ENCODE assay signal across 8 mouse cellular contexts in the genomic region with DNA sequence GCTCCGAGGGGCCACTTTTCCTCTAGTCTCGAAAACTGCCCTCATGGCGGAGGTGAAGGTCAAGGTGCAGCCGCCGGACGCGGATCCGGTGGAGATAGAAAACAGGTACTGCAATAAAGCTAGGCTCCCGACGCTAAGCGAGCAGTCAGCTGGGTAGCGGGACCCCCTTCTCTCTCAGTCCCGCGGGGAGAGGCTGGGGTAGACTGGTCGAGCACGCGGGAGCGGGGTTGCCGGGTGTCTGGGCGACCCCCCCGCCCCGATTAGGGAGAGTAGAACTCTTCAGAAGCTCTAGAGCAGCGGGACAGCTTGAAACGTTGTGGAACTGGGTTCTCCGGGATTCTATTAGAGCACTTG. TPM values are rescaled to one million over a fixed set of nuclear protein-coding genes. Genes with fewer than 3 reads are reported as not detected.
DNase-seq lines count a peak whose midpoint lies in the region; ATAC-seq and TF ChIP-seq lines count a peak whose summit lies in the region.

No protein-coding gene starts in this region.

- no peaks in the 10 kb centered on the region for H3K27me3 ChIP-seq in kidney, embryonic 16.5 days (ENCODE audit: insufficient read depth, low read length)
- no peaks in the 10 kb centered on the region for H3K27me3 ChIP-seq in midbrain, embryonic 16.5 days (ENCODE audit: control insufficient read depth, insufficient read depth, low read depth, low read length)

- DNase-seq in kidney, postnatal 4 days: no peak
- DNase-seq in right cerebral cortex, adult 2 months (ENCODE audit: low spot score in 2 of 2): no peak
- no peak for DNase-seq in adrenal gland, postnatal 25 days
- no peak for DNase-seq in gastrocnemius, adult 8-10 months (ENCODE audit: low spot score in 2 of 2)

- under 1% methylated on average over 24 of the region's 25 CpGs for WGBS in kidney, embryonic 16.5 days
- WGBS in midbrain, embryonic 16.5 days: under 1% methylated on average over 25 of the region's 25 CpGs

- no peak for TF ChIP-seq POLR2A in cortical plate, adult 2 months (IDR thresholded peaks at IDR 0.05; ENCODE audit: extremely low read depth, insufficient read depth, low read length)

- H3K9me3 ChIP-seq in kidney, embryonic 16.5 days (ENCODE audit: low read length): no peaks in the 10 kb centered on the region
- no peaks in the 10 kb centered on the region for H3K9me3 ChIP-seq in midbrain, embryonic 16.5 days (replicated peaks; ENCODE audit: control insufficient read depth, low read length, poor library complexity, severe bottlenecking)

- ATAC-seq in kidney, embryonic 16.5 days (ENCODE audit: low FRiP score, low TSS enrichment): peak; percentile 55
- ATAC-seq in inflammation-experienced regulatory T-cells, adult 6 months: peak; percentile 8
- peak; percentile 75 for ATAC-seq in midbrain, embryonic 16.5 days

- H3K4me2 ChIP-seq in kidney, embryonic 16.5 days (replicated peaks; ENCODE audit: low read depth, low read length): peak overlapping the region; percentile 78
- peak overlapping the region; percentile 95 for H3K4me2 ChIP-seq in midbrain, embryonic 16.5 days (ENCODE audit: low read length)

- H3K9ac ChIP-seq in kidney, embryonic 16.5 days (replicated peaks; ENCODE audit: low read length): peak overlapping the region; percentile 88
- peak overlapping the region; percentile 66 for H3K9ac ChIP-seq in midbrain, embryonic 16.5 days (ENCODE audit: low read depth, low read length)

- H3K36me3 ChIP-seq in kidney, embryonic 16.5 days (ENCODE audit: insufficient read depth, low read length): peaks cover 10% of the 10 kb centered on the region
- peaks cover 4% of the 10 kb centered on the region for H3K36me3 ChIP-seq in midbrain, embryonic 16.5 days (ENCODE audit: control insufficient read depth, insufficient read depth, low read length)

- H3K4me3 ChIP-seq in kidney, embryonic 16.5 days (ENCODE audit: low read length): peak overlapping the region; percentile 86
- H3K4me3 ChIP-seq in cortical plate, adult 2 months (ENCODE audit: insufficient read depth, low read length): peak overlapping the region; percentile 94
- peak overlapping the region; percentile 57 for H3K4me3 ChIP-seq in midbrain, embryonic 16.5 days (ENCODE audit: low read depth, low read length)

- no peak for TF ChIP-seq CTCF in cortical plate, adult 2 months (IDR thresholded peaks at IDR 0.05; ENCODE audit: extremely low read depth, insufficient read depth, low read length)

- peaks cover 16% of the 10 kb centered on the region for H3K4me1 ChIP-seq in kidney, embryonic 16.5 days (ENCODE audit: insufficient read depth, low read length)
- peaks cover 3% of the 10 kb centered on the region; the same call in 1 of the 2 replicates for H3K4me1 ChIP-seq in cortical plate, adult 2 months (ENCODE audit: control insufficient read depth, insufficient read depth, low read length)
- H3K4me1 ChIP-seq in midbrain, embryonic 16.5 days (ENCODE audit: control insufficient read depth, insufficient read depth, low read length): peaks cover 23% of the 10 kb centered on the region

- peak overlapping the region; percentile 93 for H3K27ac ChIP-seq in kidney, embryonic 16.5 days (ENCODE audit: low read length)
- no peak overlapping the region for H3K27ac ChIP-seq in cortical plate, adult 2 months (ENCODE audit: insufficient read depth, low read length)
- H3K27ac ChIP-seq in midbrain, embryonic 16.5 days (ENCODE audit: low read length): peak overlapping the region; percentile 97

RNA-seq across cellular contexts. Expression of gene Polr3f, which starts 0.3 kb away (rescaled TPM):
- 27.0 and 31.6 TPM in 2 replicates for polyA plus RNA-seq in kidney, embryonic 16.5 days (2015; fragmentation: Nextera tagmentation; extraction: Ambion mirVana)
- polyA plus RNA-seq in cortical plate, adult 2 months (2012; rRNA removed): 17.4 and 18.5 TPM in 2 replicates
- polyA plus RNA-seq in inflammation-experienced regulatory T-cells, adult 6 months (2017; shearing (Covaris generic)): 10 to 100 TPM; 21.3 to 36.9 (median 25.8) TPM
- polyA plus RNA-seq in midbrain, embryonic 16.5 days (2015; fragmentation: Nextera tagmentation; extraction: Ambion mirVana): 24.3 and 26.4 TPM in 2 replicates
- 19.4 and 23.8 TPM in 2 replicates for total RNA-seq in adrenal gland, postnatal 25 days (2021)
- total RNA-seq in gastrocnemius, adult 8-10 months (2022): 10 to 100 TPM in 2 of 4 experiments, 1 to 10 TPM in 2; 7.4 to 10.5 (median 9.1) TPM

RNA-seq across cellular contexts. Expression of gene Dzank1, which starts 0.6 kb away (rescaled TPM):
- polyA plus RNA-seq in kidney, embryonic 16.5 days (2015; fragmentation: Nextera tagmentation; extraction: Ambion mirVana): 1.2 and 1.4 TPM in 2 replicates
- 77.6 and 79.8 TPM in 2 replicates for polyA plus RNA-seq in cortical plate, adult 2 months (2012; rRNA removed)
- 1 to 10 TPM in 1 of 3 experiments, under 1 TPM in 1, not detected in 1; 0.08 to 1.0 TPM for polyA plus RNA-seq in inflammation-experienced regulatory T-cells, adult 6 months (2017; shearing (Covaris generic))
- 18.3 and 20.4 TPM in 2 replicates for polyA plus RNA-seq in midbrain, embryonic 16.5 days (2015; fragmentation: Nextera tagmentation; extraction: Ambion mirVana)
- 1.8 and 5.0 TPM in 2 replicates for total RNA-seq in adrenal gland, postnatal 25 days (2021)
- total RNA-seq in gastrocnemius, adult 8-10 months (2022): under 1 TPM; 0.29 to 0.73 (median 0.35) TPM

RNA-seq across cellular contexts. Expression of gene Rbbp9, which starts 22.9 kb away (rescaled TPM):
- 95.7 and 99.2 TPM in 2 replicates for polyA plus RNA-seq in kidney, embryonic 16.5 days (2015; fragmentation: Nextera tagmentation; extraction: Ambion mirVana)
- 30.8 and 31.7 TPM in 2 replicates for polyA plus RNA-seq in cortical plate, adult 2 months (2012; rRNA removed)
- 10 to 100 TPM in 2 of 3 experiments, 1 to 10 TPM in 1; 6.4 to 12.6 (median 11.0) TPM for polyA plus RNA-seq in inflammation-experienced regulatory T-cells, adult 6 months (2017; shearing (Covaris generic))
- polyA plus RNA-seq in midbrain, embryonic 16.5 days (2015; fragmentation: Nextera tagmentation; extraction: Ambion mirVana): 57.7 and 59.0 TPM in 2 replicates
- total RNA-seq in adrenal gland, postnatal 25 days (2021): 26.8 and 32.5 TPM in 2 replicates
- 1 to 10 TPM; 3.9 to 7.2 (median 5.0) TPM for total RNA-seq in gastrocnemius, adult 8-10 months (2022)

RNA-seq across cellular contexts. Expression of gene Sec23b, which starts 28.2 kb away (rescaled TPM):
- polyA plus RNA-seq in kidney, embryonic 16.5 days (2015; fragmentation: Nextera tagmentation; extraction: Ambion mirVana): 117 and 123 TPM in 2 replicates
- 52.6 and 55.4 TPM in 2 replicates for polyA plus RNA-seq in cortical plate, adult 2 months (2012; rRNA removed)
- 100 to 1,000 TPM in 1 of 3 experiments, 10 to 100 TPM in 2; 77.6 to 101 (median 88.4) TPM for polyA plus RNA-seq in inflammation-experienced regulatory T-cells, adult 6 months (2017; shearing (Covaris generic))
- 61.7 and 62.6 TPM in 2 replicates for polyA plus RNA-seq in midbrain, embryonic 16.5 days (2015; fragmentation: Nextera tagmentation; extraction: Ambion mirVana)
- total RNA-seq in adrenal gland, postnatal 25 days (2021): 64.0 and 66.2 TPM in 2 replicates
- 10 to 100 TPM in 3 of 4 experiments, 1 to 10 TPM in 1; 10.0 to 15.2 (median 11.8) TPM for total RNA-seq in gastrocnemius, adult 8-10 months (2022)

Comparison
In these comparisons a context has a peak if more than half of its experiments do, and no peak if none do; other contexts are left out.
1. ATAC-seq: peak in every context shown above with its lines; median percentile 75 in midbrain, embryonic 16.5 days; 55 in kidney, embryonic 16.5 days; 8 in inflammation-experienced regulatory T-cells, adult 6 months.